27 mouse cellular contexts compared by ENCODE assay signal in genomic region chr15:102483136-102483535, GRCm38 (mm10). TPM values are rescaled to one million over a fixed set of nuclear protein-coding genes. Genes with fewer than 3 reads are reported as not detected.
DNase-seq lines count a peak whose midpoint lies in the region; ATAC-seq and TF ChIP-seq lines count a peak whose summit lies in the region.
"Had no signal": no experiment of that assay in that cellular context is flagged by ENCODE, and none has a peak within 500 bp of the region (broad histone marks: within the 10 kb centered on the region; RNA-seq: fewer than 3 reads in every experiment).

No protein-coding gene starts in this region.

- 56% methylated on average over 3 of the region's 3 CpGs for whole genome bisulfite sequencing in heart, embryonic 11.5 days (ENCODE audit: insufficient replicate concordance)
- 57% methylated on average over 3 of the region's 3 CpGs for WGBS in heart, embryonic 15.5 days

- no peak; a peak in 1 of 4 replicates for TF ChIP-seq POLR2A in MEL (IDR thresholded peaks at IDR 0.05; ENCODE audit: control insufficient read depth in 1 of 2, insufficient read depth in 1 of 2, low read depth in 1 of 2, low read length in 2 of 2, poor library complexity in 1 of 2)

- H3K4me1 ChIP-seq in heart, embryonic 11.5 days (ENCODE audit: control insufficient read depth, insufficient read depth, low read length) = peaks cover 9% of the 10 kb centered on the region
- peaks cover 18% of the 10 kb centered on the region for H3K4me1 ChIP-seq in heart, embryonic 15.5 days (replicated peaks)
- no peaks in the 10 kb centered on the region for H3K4me1 ChIP-seq in MEL (ENCODE audit: control insufficient read depth in 1 of 2, insufficient read depth in 2 of 2, low read length in 2 of 2)
- H3K4me1 ChIP-seq: embryonic facial prominence, embryonic 15.5 days; forebrain, embryonic 10.5 days; forebrain, embryonic 15.5 days; hindbrain, embryonic 12.5 days had no signal

- H3K9me3 ChIP-seq in heart, embryonic 11.5 days (replicated peaks; ENCODE audit: control insufficient read depth, low read length) = no peaks in the 10 kb centered on the region
- H3K9me3 ChIP-seq in heart, embryonic 15.5 days (replicated peaks) = no peaks in the 10 kb centered on the region
- H3K9me3 ChIP-seq in MEL (replicated peaks; ENCODE audit: insufficient read depth, low read length) = no peaks in the 10 kb centered on the region
- H3K9me3 ChIP-seq: embryonic facial prominence, embryonic 15.5 days; forebrain, embryonic 10.5 days; forebrain, embryonic 15.5 days; hindbrain, embryonic 12.5 days had no signal

- no peak for TF ChIP-seq EP300 in MEL (IDR thresholded peaks at IDR 0.05; ENCODE audit: low read depth in 1 of 2, low read length in 2 of 2)

- H3K27ac ChIP-seq in heart, embryonic 11.5 days (ENCODE audit: low read depth, low read length) = no peak overlapping the region; the same call in 1 of the 2 replicates
- peak overlapping the region; percentile 57 for H3K27ac ChIP-seq in heart, embryonic 15.5 days
- H3K27ac ChIP-seq in MEL (ENCODE audit: control insufficient read depth, low read depth, low read length) = no peak overlapping the region
- H3K27ac ChIP-seq: embryonic facial prominence, embryonic 15.5 days; forebrain, embryonic 10.5 days; forebrain, embryonic 15.5 days; hindbrain, embryonic 12.5 days had no signal

- ATAC-seq in heart, embryonic 11.5 days (replicated peaks; ENCODE audit: insufficient number of reproducible peaks, low FRiP score, low TSS enrichment) = no peak
- no peak for ATAC-seq in heart, embryonic 15.5 days (replicated peaks; ENCODE audit: insufficient number of reproducible peaks, insufficient read depth, low FRiP score, low read depth)
- ATAC-seq: forebrain, embryonic 15.5 days; hindbrain, embryonic 16.5 days; inflammation-experienced regulatory T-cells, adult 6 months; intestine, postnatal 0 days had no signal

- no peak for DNase-seq in heart, adult 9 months (ENCODE audit: low spot score in 2 of 2)
- no peak for DNase-seq in heart, adult 8-10 months (ENCODE audit: low spot score)
- DNase-seq in MEL (ENCODE audit: low read depth, low spot score) = no peak
- peak; percentile 40 for DNase-seq in retina, postnatal 1 day
- no peak for DNase-seq in cerebellum, postnatal 14 days
- DNase-seq: adrenal gland, adult 8-10 months; adrenal gland, postnatal 36 days; cerebellum, adult 2 months; cerebellum, postnatal 10 days; embryo, embryonic 11 days; gastrocnemius, postnatal 36 days; kidney, adult 8-10 months had no signal

- peaks cover 45% of the 10 kb centered on the region for H3K36me3 ChIP-seq in heart, embryonic 11.5 days (ENCODE audit: control insufficient read depth, insufficient read depth, low read length)
- peaks cover 77% of the 10 kb centered on the region for H3K36me3 ChIP-seq in heart, embryonic 15.5 days
- H3K36me3 ChIP-seq in MEL (ENCODE audit: control insufficient read depth in 1 of 2, insufficient read depth in 2 of 2, low read length in 2 of 2) = peaks cover 23 to 73% of the 10 kb centered on the region in 2 experiments

- TF ChIP-seq RAD21 in MEL (IDR thresholded peaks at IDR 0.05; ENCODE audit: low read depth, low read length) = no peak

- H3K4me3 ChIP-seq in heart, embryonic 11.5 days (ENCODE audit: low read depth, low read length) = no peak overlapping the region
- no peak overlapping the region for H3K4me3 ChIP-seq in heart, embryonic 15.5 days
- H3K4me3 ChIP-seq in MEL (ENCODE audit: control insufficient read depth in 1 of 2, insufficient read depth in 1 of 2, low read depth in 2 of 2, low read length in 2 of 2) = no peak overlapping the region
- H3K4me3 ChIP-seq: embryonic facial prominence, embryonic 15.5 days; erythroblast, embryonic 14.5 days; forebrain, embryonic 10.5 days; forebrain, embryonic 15.5 days; hindbrain, embryonic 12.5 days had no signal

- peaks cover 31% of the 10 kb centered on the region for H3K79me2 ChIP-seq in MEL (ENCODE audit: control insufficient read depth, insufficient read depth, low read length, poor library complexity)

- H3K9ac ChIP-seq in heart, embryonic 11.5 days (ENCODE audit: low read depth, low read length) = no peak overlapping the region
- no peak overlapping the region for H3K9ac ChIP-seq in heart, embryonic 15.5 days
- no peak overlapping the region for H3K9ac ChIP-seq in MEL (ENCODE audit: control insufficient read depth, low read depth, low read length, poor library complexity, severe bottlenecking)
- H3K9ac ChIP-seq: embryonic facial prominence, embryonic 15.5 days; forebrain, embryonic 15.5 days; hindbrain, embryonic 12.5 days had no signal

- TF ChIP-seq CTCF in MEL (IDR thresholded peaks at IDR 0.05 in 2 of 3, conservative IDR thresholded peaks at IDR 0.05 in 1 of 3; ENCODE audit: control insufficient read depth in 1 of 3, insufficient read depth in 1 of 3, low read depth in 2 of 3, low read length in 3 of 3, poor library complexity in 1 of 3, severe bottlenecking in 1 of 3) = no peak

- peak overlapping the region; percentile 6; the same call in 1 of the 2 replicates for H3K4me2 ChIP-seq in heart, embryonic 11.5 days
- peak overlapping the region; percentile 13; the same call in 1 of the 2 replicates for H3K4me2 ChIP-seq in heart, embryonic 15.5 days
- H3K4me2 ChIP-seq: embryonic facial prominence, embryonic 15.5 days; forebrain, embryonic 15.5 days; hindbrain, embryonic 12.5 days had no signal

- no peaks in the 10 kb centered on the region for H3K27me3 ChIP-seq in heart, embryonic 11.5 days (ENCODE audit: control insufficient read depth, insufficient read depth, low read length)
- no peaks in the 10 kb centered on the region for H3K27me3 ChIP-seq in heart, embryonic 15.5 days
- no peaks in the 10 kb centered on the region for H3K27me3 ChIP-seq in MEL (ENCODE audit: control insufficient read depth in 1 of 2, insufficient read depth in 2 of 2, low read length in 2 of 2)
- H3K27me3 ChIP-seq: CH12.LX; embryonic facial prominence, embryonic 15.5 days; forebrain, embryonic 15.5 days; hindbrain, embryonic 12.5 days had no signal

TF ChIP-seq in MEL, 35 proteins besides CTCF, POLR2A, EP300 and RAD21:
- TF ChIP-seq POLR2AphosphoS2 (IDR thresholded peaks at IDR 0.05; ENCODE audit: low read length) = 0 out of 2 replicates have a peak, but pooled peaks have one; percentile 34
- TF ChIP-seq USF2 (IDR thresholded peaks at IDR 0.05; ENCODE audit: borderline replicate concordance in 1 of 2, insufficient read depth in 1 of 2, low read depth in 1 of 2, low read length in 2 of 2) = 0 out of 4 replicates have a peak, but pooled peaks of 1 of the 2 experiments have one; percentile 7
- no peak for TF ChIP-seq MAFK (IDR thresholded peaks at IDR 0.05; ENCODE audit: borderline replicate concordance, low read depth, low read length)
- TF ChIP-seq MYC (IDR thresholded peaks at IDR 0.05; ENCODE audit: low read depth, low read length) = no peak
TF ChIP-seq in MEL: peak in this region for 2.

RNA-seq across cellular contexts. Expression of gene Pcbp2, which starts 12.8 kb away (rescaled TPM):
- 187 and 213 TPM in 2 replicates for polyA plus RNA-seq in heart, embryonic 11.5 days (2014; fragmentation: Nextera tagmentation; extraction: Ambion mirVana)
- 130 and 139 TPM in 2 replicates for polyA plus RNA-seq in heart, embryonic 15.5 days (2015; fragmentation: Nextera tagmentation; extraction: Ambion mirVana)
- total RNA-seq in heart, adult 8-10 months (2022) = 100 to 1,000 TPM; 452 to 509 (median 465) TPM
- 359 and 427 TPM in 2 replicates for total RNA-seq in MEL (2012; rRNA removed)
- 1,000 to 10,000 TPM in 1 of 2 experiments, 100 to 1,000 TPM in 1; 977 to 2,091 TPM for polyA plus RNA-seq in MEL (2012; ENCODE audit: insufficient read depth in 1 of 2, insufficient read length in 2 of 2, low read depth in 1 of 2, low replicate concordance in 2 of 2, missing spikeins in 1 of 2)

RNA-seq across cellular contexts. Expression of gene Gm10337, which starts 20.4 kb away (rescaled TPM):
- 2.7 TPM in 1 of 2 replicates, not detected in the other for polyA plus RNA-seq in heart, embryonic 11.5 days (2014; fragmentation: Nextera tagmentation; extraction: Ambion mirVana)
- 2.0 and 2.6 TPM in 2 replicates for polyA plus RNA-seq in heart, embryonic 15.5 days (2015; fragmentation: Nextera tagmentation; extraction: Ambion mirVana)
- total RNA-seq in heart, adult 8-10 months (2022) = not detected
- not detected in 2 replicates for total RNA-seq in MEL (2012; rRNA removed)
- polyA plus RNA-seq in MEL (2012; ENCODE audit: insufficient read depth in 1 of 2, insufficient read length in 2 of 2, low read depth in 1 of 2, low replicate concordance in 2 of 2, missing spikeins in 1 of 2) = not detected
- total RNA-seq: adrenal gland, postnatal 36 days; CH12.LX; common myeloid progenitor, adult 5-6 weeks; gastrocnemius, adult 8-10 months; gastrocnemius, postnatal 36 days; heart, adult 18-20 months had no signal
- polyA plus RNA-seq: cerebellum, adult 2 months; embryonic facial prominence, embryonic 11.5 days; erythroblast, embryonic 14.5 days; forebrain, embryonic 10.5 days; inflammation-experienced regulatory T-cells, adult 6 months; intestine, postnatal 0 days had no signal

RNA-seq across cellular contexts. Expression of gene Prr13, which starts 24.3 kb away (rescaled TPM):
- polyA plus RNA-seq in heart, embryonic 11.5 days (2014; fragmentation: Nextera tagmentation; extraction: Ambion mirVana) = 124 and 139 TPM in 2 replicates
- 87.9 and 91.2 TPM in 2 replicates for polyA plus RNA-seq in heart, embryonic 15.5 days (2015; fragmentation: Nextera tagmentation; extraction: Ambion mirVana)
- total RNA-seq in heart, adult 8-10 months (2022) = 10 to 100 TPM; 18.7 to 25.3 (median 22.0) TPM
- 15.2 and 17.3 TPM in 2 replicates for total RNA-seq in MEL (2012; rRNA removed)
- 10 to 100 TPM in 1 of 2 experiments, not detected in 1; 73.3 TPM for polyA plus RNA-seq in MEL (2012; ENCODE audit: insufficient read depth in 1 of 2, insufficient read length in 2 of 2, low read depth in 1 of 2, low replicate concordance in 2 of 2, missing spikeins in 1 of 2)

RNA-seq across cellular contexts. Expression of gene Map3k12, which starts 33.7 kb away (rescaled TPM):
- 10.0 and 10.9 TPM in 2 replicates for polyA plus RNA-seq in heart, embryonic 11.5 days (2014; fragmentation: Nextera tagmentation; extraction: Ambion mirVana)
- 9.8 and 13.1 TPM in 2 replicates for polyA plus RNA-seq in heart, embryonic 15.5 days (2015; fragmentation: Nextera tagmentation; extraction: Ambion mirVana)
- total RNA-seq in heart, adult 8-10 months (2022) = 1 to 10 TPM; 1.7 to 2.8 (median 2.3) TPM
- total RNA-seq in MEL (2012; rRNA removed) = 1.7 and 2.0 TPM in 2 replicates
- polyA plus RNA-seq in MEL (2012; ENCODE audit: insufficient read depth in 1 of 2, insufficient read length in 2 of 2, low read depth in 1 of 2, low replicate concordance in 2 of 2, missing spikeins in 1 of 2) = 1 to 10 TPM in 1 of 2 experiments, not detected in 1; 2.8 TPM

RNA-seq across cellular contexts. Expression of gene Tarbp2, which starts 34.9 kb away (rescaled TPM):
- 97.7 and 108 TPM in 2 replicates for polyA plus RNA-seq in heart, embryonic 11.5 days (2014; fragmentation: Nextera tagmentation; extraction: Ambion mirVana)
- polyA plus RNA-seq in heart, embryonic 15.5 days (2015; fragmentation: Nextera tagmentation; extraction: Ambion mirVana) = 78.3 and 87.9 TPM in 2 replicates
- 10 to 100 TPM; 38.8 to 50.0 (median 44.7) TPM for total RNA-seq in heart, adult 8-10 months (2022)
- 135 and 155 TPM in 2 replicates for total RNA-seq in MEL (2012; rRNA removed)
- polyA plus RNA-seq in MEL (2012; ENCODE audit: insufficient read depth in 1 of 2, insufficient read length in 2 of 2, low read depth in 1 of 2, low replicate concordance in 2 of 2, missing spikeins in 1 of 2) = 100 to 1,000 TPM in 1 of 2 experiments, not detected in 1; 182 TPM
